Mouse (Mus musculus): ENCODE measurements around the gene Kctd18.

DNA sequence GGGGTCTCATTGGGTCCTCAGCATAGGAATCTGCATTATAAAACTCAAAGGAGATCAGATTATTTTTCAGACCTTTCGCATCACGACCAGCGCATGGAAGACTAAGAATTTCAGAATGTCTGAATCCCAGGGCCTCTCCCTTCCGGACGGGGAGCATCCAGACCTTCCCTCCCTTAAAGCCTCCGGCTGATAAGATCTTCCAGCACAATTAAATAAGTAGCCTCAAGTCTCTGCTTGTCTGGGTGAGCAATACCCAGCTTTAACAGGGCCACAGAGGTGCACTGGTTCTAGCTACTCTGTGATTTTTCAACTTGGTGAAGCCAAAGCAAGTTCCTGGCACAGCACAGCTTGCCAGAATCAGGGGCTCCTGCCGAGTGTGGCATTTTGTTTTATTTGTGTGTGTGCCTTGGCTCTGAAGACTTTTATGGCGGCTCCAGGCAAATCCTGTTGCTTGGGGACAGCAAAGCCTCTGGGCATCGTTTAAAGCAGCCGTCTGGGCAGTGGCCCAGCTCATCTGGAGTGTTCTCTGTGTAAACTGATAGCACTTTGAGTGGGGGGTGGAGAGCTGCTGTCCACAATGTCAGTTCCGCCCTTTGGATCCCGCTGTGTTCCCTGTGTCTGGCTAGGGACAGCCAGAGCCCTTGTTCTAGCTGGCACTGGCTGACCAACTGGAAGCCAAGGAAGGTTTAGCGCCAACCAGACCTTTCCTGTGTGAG, 11.6 kb upstream of the Kctd18 start:
- TF ChIP-seq CTCF (IDR thresholded peaks at IDR 0.05; ENCODE audit: low read depth, low read length) (no peak), TAL1 (conservative IDR thresholded peaks at IDR 0.05; ENCODE audit: low read depth, low read length) (no peak), POLR2AphosphoS5 (IDR thresholded peaks at IDR 0.05; ENCODE audit: insufficient replicate concordance, low read depth, low read length) (no peak)

All from G1E (cell line).